Mouse (Mus musculus): ENCODE data around the gene Foxp4. TPM values are rescaled to one million over a fixed set of nuclear protein-coding genes. Genes with fewer than 3 reads are reported as not detected.
A peak's percentile ranks its signal among the peaks of the same experiment; 100 is the strongest.

Foxp4 gene
- polyA plus RNA-seq, 1 experiment from 2014 or later = 35.8 TPM

DNA sequence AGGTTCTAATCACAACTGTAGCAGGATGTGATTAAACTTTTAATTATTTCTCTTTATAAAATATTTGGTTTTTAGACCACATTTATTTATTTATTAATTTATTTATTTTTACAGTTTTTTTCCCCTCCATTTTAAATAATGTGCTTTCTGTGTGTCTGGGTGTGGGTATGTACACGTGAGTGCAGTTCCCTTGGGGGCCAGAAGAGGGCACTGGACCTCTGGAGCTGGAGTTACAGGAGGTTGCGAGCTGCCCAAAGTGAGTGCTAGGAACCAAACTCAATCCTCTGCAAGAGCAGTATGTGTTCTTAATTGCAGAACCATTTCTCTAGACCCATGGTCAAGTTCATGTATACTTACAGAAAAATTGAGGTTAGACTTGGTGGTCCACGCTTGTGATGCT lies 81.0 kb downstream of the Foxp4 start:
- Histone ChIP-seq H3K9me3 (replicated peaks; ENCODE audit: control insufficient read depth, low read length, poor library complexity, severe bottlenecking) (no peaks in the 10 kb centered on the region), H3K4me2 (ENCODE audit: low read length) (no peak overlapping the region), H3K4me3 (ENCODE audit: low read depth, low read length) (no peak overlapping the region), H3K36me3 (ENCODE audit: control insufficient read depth, insufficient read depth, low read length) (no peaks in the 10 kb centered on the region), H3K4me1 (ENCODE audit: control insufficient read depth, insufficient read depth, low read length) (no peaks in the 10 kb centered on the region), H3K27ac (ENCODE audit: low read length) (no peak overlapping the region), H3K27me3 (ENCODE audit: control insufficient read depth, insufficient read depth, low read depth, low read length) (no peaks in the 10 kb centered on the region), H3K9ac (ENCODE audit: low read depth, low read length) (no peak overlapping the region)
- ATAC-seq = no peak
- WGBS = 95% methylated on average over 3 of the region's 3 CpGs

DNA sequence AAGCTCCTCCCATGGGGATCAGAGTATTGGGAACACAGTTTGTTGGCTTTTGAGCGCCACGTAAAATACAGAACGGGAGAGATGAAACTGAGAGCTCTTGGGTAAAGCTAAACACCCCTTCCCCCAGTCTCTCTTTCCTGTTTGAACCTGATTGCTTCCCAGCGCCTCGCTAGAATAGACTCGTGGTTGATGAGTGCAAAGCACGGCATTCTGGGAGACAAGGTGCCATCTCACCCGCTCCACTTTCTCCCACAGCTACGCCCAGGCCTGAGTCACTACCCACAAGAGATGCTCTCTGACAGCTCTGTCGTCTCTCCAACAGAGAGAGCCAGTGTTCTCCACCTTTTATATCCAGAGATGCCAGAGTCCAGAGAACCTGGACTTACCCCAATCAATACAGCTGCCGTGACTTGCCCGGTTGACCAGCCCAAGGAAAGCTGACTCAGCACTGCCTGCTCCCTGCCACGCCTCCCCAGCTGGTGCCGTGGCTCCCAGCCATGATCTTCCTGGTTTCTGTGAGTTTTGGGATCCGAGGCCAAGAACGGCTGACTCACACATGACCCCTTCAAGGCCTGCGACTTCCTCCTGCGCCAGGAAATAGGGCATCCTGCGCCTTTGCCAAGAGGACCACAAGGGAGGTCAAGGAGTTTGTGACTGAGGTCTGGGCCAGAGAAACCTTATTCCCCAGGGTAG lies 82.4 kb downstream of the Foxp4 start:
- Histone ChIP-seq H3K4me3 (ENCODE audit: low read depth, low read length) (no peak overlapping the region), H3K27me3 (ENCODE audit: control insufficient read depth, insufficient read depth, low read depth, low read length) (no peaks in the 10 kb centered on the region), H3K4me2 (ENCODE audit: low read length) (no peak overlapping the region), H3K9ac (ENCODE audit: low read depth, low read length) (no peak overlapping the region), H3K9me3 (replicated peaks; ENCODE audit: control insufficient read depth, low read length, poor library complexity, severe bottlenecking) (no peaks in the 10 kb centered on the region), H3K36me3 (ENCODE audit: control insufficient read depth, insufficient read depth, low read length) (no peaks in the 10 kb centered on the region), H3K27ac (ENCODE audit: low read length) (no peak overlapping the region), H3K4me1 (ENCODE audit: control insufficient read depth, insufficient read depth, low read length) (no peaks in the 10 kb centered on the region)
- 78% methylated on average over 19 of the region's 19 CpGs for WGBS
- no peak for ATAC-seq

DNA sequence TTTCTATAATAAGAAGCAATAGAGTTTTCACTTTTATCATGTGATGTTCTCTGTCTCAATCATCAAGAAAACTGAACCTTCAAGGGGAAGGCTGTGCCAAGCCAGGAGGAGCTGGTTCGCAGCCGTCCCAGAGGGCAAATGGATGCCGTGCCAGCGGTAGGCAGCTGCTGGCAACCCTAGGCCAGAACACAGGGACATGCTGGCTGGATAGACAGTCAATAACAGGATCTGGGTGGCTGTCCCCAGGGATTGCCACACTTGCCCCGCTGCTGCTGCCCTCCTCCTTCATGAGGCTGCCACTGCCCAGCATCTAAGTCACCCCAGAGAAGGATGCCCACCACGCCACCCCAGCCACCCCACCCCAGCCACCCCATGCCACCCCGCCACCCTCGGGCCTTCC lies 82.9 kb downstream of the Foxp4 start:
- no peaks in the 10 kb centered on the region for H3K9me3 ChIP-seq (replicated peaks; ENCODE audit: control insufficient read depth, low read length, poor library complexity, severe bottlenecking)
- H3K27ac ChIP-seq (ENCODE audit: low read length) = no peak overlapping the region
- H3K9ac ChIP-seq (ENCODE audit: low read depth, low read length) = no peak overlapping the region
- no peak for ATAC-seq
- H3K4me2 ChIP-seq (ENCODE audit: low read length) = no peak overlapping the region
- no peak overlapping the region for H3K4me3 ChIP-seq (ENCODE audit: low read depth, low read length)
- H3K36me3 ChIP-seq (ENCODE audit: control insufficient read depth, insufficient read depth, low read length) = no peaks in the 10 kb centered on the region
- H3K27me3 ChIP-seq (ENCODE audit: control insufficient read depth, insufficient read depth, low read depth, low read length) = no peaks in the 10 kb centered on the region
- 87% methylated on average over 8 of the region's 8 CpGs for WGBS
- no peaks in the 10 kb centered on the region for H3K4me1 ChIP-seq (ENCODE audit: control insufficient read depth, insufficient read depth, low read length)

DNA sequence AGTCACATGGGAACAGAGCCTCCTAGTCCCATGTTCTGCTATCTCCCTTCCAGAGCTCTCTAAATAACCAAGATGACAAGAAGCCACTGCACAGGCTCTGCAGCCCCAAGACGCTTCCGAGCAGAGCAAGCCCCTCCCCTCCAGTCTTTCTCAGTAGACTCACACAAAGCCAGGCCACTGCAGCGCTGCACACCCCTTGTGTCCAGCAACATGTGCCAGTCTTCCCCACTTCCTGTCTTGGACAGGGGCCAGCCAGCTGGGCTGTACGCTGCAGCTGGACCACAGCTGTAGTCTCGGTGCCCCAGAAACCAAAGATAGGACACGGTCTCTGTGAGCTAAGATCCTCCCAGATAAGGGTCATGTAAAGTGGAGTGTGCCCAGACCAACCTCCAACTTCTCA lies 86.6 kb downstream of the Foxp4 start:
- no peak overlapping the region for H3K9ac ChIP-seq (ENCODE audit: low read depth, low read length)
- H3K4me1 ChIP-seq (ENCODE audit: control insufficient read depth, insufficient read depth, low read length) = peaks cover 7% of the 10 kb centered on the region
- H3K9me3 ChIP-seq (replicated peaks; ENCODE audit: control insufficient read depth, low read length, poor library complexity, severe bottlenecking) = no peaks in the 10 kb centered on the region
- 65% methylated on average over 6 of the region's 6 CpGs for WGBS
- H3K36me3 ChIP-seq (ENCODE audit: control insufficient read depth, insufficient read depth, low read length) = no peaks in the 10 kb centered on the region
- no peak overlapping the region for H3K4me2 ChIP-seq (ENCODE audit: low read length)
- H3K4me3 ChIP-seq (ENCODE audit: low read depth, low read length) = no peak overlapping the region
- H3K27me3 ChIP-seq (ENCODE audit: control insufficient read depth, insufficient read depth, low read depth, low read length) = peaks cover 27% of the 10 kb centered on the region
- no peak overlapping the region for H3K27ac ChIP-seq (ENCODE audit: low read length)
- no peak for ATAC-seq

DNA sequence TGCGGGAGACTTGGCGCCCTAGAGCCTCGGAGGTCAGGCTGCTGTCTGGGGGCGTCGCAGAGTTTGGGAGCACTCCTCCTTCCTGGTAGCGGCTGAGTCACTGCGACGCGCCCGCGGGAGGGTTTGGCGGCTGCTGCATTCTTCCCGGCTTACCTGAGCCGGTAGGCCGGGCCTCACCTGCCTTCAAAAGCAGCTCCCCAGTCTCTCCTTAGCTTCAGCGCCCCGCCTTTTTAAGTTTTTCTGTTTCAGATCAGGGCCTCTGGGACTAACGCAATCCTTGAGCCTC lies 90.0 kb downstream of the Foxp4 start, which contains the start of gene Mdfi:
Gene Mdfi (minus strand): TSS at position 210 of the 286 bp plus-strand sequence.
- peaks cover 9% of the 10 kb centered on the region for H3K4me1 ChIP-seq (ENCODE audit: control insufficient read depth, insufficient read depth, low read length)
- H3K4me2 ChIP-seq (ENCODE audit: low read length) = peak within 1 kb of the TSS; percentile 81
- peaks cover 39% of the 10 kb centered on the region for H3K27me3 ChIP-seq (ENCODE audit: control insufficient read depth, insufficient read depth, low read depth, low read length)
- H3K9me3 ChIP-seq (replicated peaks; ENCODE audit: control insufficient read depth, low read length, poor library complexity, severe bottlenecking) = no peaks in the 10 kb centered on the region
- no peak for ATAC-seq
- WGBS = 4% methylated on average over 18 of the region's 18 CpGs
- no peaks in the 10 kb centered on the region for H3K36me3 ChIP-seq (ENCODE audit: control insufficient read depth, insufficient read depth, low read length)
- H3K27ac ChIP-seq (ENCODE audit: low read length) = no peak within 1 kb of the TSS
- no peak within 1 kb of the TSS for H3K9ac ChIP-seq (ENCODE audit: low read depth, low read length)
- H3K4me3 ChIP-seq (ENCODE audit: low read depth, low read length) = peak within 1 kb of the TSS; percentile 46; the same call in 1 of the 2 replicates

DNA sequence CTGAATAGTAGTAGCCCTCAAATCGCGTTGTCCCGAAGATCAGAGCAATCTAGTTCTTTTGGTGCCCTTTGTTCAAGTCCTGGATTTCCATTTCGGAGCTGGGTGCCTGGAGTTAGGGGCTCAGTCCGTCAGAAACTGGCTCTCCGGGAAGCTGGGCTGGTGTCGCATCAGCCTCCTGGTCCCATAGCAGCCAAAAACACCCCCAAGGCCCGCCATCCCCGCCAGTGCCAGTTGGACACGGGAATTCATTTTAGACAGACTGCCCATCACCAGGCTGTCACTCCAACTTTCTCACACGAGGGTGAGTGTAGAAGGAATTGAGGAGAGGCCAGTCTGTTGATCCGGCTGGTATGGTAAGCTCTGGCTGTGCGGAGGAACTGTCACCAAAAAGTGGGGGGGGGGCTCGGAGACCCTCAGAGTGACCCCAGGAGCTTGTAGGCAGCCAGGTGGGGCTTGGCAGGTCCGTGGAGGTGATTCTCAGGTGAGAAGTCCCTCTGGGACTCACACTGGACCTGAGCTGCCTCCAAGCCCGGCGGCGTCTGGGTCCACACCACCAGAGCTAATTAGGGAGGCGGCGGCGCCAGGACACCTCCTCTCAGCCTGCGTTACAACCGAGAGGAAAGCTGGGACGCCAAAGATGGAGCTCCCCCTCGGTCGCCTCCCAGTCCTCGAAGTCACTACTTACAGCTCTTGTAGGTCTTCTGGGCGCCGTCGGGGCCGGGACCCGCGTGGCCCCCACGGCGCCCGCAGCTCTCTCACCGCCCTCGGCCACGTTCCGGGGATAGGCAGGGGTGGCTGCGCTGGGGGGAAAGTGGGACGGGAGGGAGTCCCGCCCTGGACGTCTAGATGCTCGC lies 90.6 kb downstream of the Foxp4 start:
- H3K4me3 ChIP-seq (ENCODE audit: low read depth, low read length) = peak overlapping the region; percentile 46; the same call in 1 of the 2 replicates
- H3K27ac ChIP-seq (ENCODE audit: low read length) = no peak overlapping the region
- no peaks in the 10 kb centered on the region for H3K36me3 ChIP-seq (ENCODE audit: control insufficient read depth, insufficient read depth, low read length)
- peaks cover 9% of the 10 kb centered on the region for H3K4me1 ChIP-seq (ENCODE audit: control insufficient read depth, insufficient read depth, low read length)
- no peak for ATAC-seq
- H3K9me3 ChIP-seq (replicated peaks; ENCODE audit: control insufficient read depth, low read length, poor library complexity, severe bottlenecking) = no peaks in the 10 kb centered on the region
- peaks cover 39% of the 10 kb centered on the region for H3K27me3 ChIP-seq (ENCODE audit: control insufficient read depth, insufficient read depth, low read depth, low read length)
- H3K4me2 ChIP-seq (ENCODE audit: low read length) = peak overlapping the region; percentile 81
- WGBS = 2% methylated on average over 45 of the region's 45 CpGs
- no peak overlapping the region for H3K9ac ChIP-seq (ENCODE audit: low read depth, low read length)

DNA sequence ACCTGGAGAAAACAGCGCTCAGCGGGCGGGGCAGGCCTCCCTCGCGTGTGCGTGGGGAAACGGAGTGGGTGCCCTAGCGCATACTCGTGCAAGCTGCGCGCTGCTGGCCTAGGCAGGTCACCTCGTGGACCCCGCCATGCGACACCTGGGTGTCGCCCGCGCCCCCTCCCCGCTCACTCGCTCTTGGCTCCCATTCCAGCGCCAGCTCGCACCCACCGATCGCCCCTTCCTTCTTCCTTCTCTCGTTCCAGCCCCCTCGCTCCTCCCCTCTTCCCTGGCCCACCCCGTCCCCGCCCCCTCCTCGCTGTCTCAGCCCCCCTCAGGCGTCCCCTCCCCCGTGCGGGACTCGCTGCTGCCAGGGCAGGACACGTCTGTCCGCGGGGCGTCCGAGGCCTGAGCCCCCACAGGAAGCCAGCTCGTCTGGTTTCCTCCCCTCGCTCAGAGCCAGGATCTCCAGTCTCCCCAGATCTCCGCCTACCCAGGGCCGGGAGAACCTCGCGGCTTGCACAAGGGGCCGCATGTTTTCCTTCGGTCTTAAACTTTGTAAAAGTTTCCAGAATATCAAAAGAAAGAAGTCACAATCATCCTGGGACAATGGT lies 91.3 kb downstream of the Foxp4 start:
- Histone ChIP-seq H3K27me3 (ENCODE audit: control insufficient read depth, insufficient read depth, low read depth, low read length) (peaks cover 39% of the 10 kb centered on the region), H3K27ac (ENCODE audit: low read length) (no peak overlapping the region), H3K4me2 (ENCODE audit: low read length) (peak overlapping the region; percentile 81), H3K9ac (ENCODE audit: low read depth, low read length) (peak overlapping the region; percentile 57), H3K4me3 (ENCODE audit: low read depth, low read length) (peak overlapping the region; percentile 46), H3K36me3 (ENCODE audit: control insufficient read depth, insufficient read depth, low read length) (no peaks in the 10 kb centered on the region), H3K9me3 (replicated peaks; ENCODE audit: control insufficient read depth, low read length, poor library complexity, severe bottlenecking) (no peaks in the 10 kb centered on the region), H3K4me1 (ENCODE audit: control insufficient read depth, insufficient read depth, low read length) (peaks cover 9% of the 10 kb centered on the region)
- under 1% methylated on average over 38 of the region's 45 CpGs for WGBS
- peak; percentile 49 for ATAC-seq

DNA sequence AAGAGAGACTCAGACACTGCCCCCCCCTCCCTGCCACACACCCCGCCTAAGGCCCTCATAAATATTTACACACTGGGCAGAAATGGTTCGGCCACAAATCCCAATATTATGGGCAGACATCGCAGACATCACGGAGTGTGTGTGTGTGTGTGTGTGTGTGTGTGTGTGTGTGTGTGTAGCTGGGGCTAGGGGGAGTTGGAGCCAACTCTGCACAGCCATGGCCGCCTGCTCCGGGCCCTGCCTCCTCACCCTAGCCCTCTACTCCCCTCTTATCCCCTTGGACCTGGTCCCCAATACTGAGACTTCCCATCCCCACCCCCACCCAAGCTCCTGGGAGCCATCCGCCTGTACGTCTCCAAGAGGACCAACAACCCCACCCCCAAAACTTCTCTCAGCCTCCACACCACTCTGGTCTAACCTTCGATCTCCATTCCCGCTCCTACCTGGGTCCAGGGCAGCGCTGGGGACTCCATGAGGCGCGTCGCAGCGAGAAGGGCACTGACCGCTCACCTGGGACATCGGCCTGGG lies 91.9 kb downstream of the Foxp4 start:
- H3K27me3 ChIP-seq (ENCODE audit: control insufficient read depth, insufficient read depth, low read depth, low read length) = peaks cover 39% of the 10 kb centered on the region
- peak; percentile 56 for ATAC-seq

More for the DNA sequence above, 91.9 kb downstream of the Foxp4 start:
- WGBS = 2% methylated on average over 15 of the region's 17 CpGs
- Histone ChIP-seq H3K9me3 (replicated peaks; ENCODE audit: control insufficient read depth, low read length, poor library complexity, severe bottlenecking) (no peaks in the 10 kb centered on the region), H3K27ac (ENCODE audit: low read length) (no peak overlapping the region), H3K4me3 (ENCODE audit: low read depth, low read length) (peak overlapping the region; percentile 46), H3K36me3 (ENCODE audit: control insufficient read depth, insufficient read depth, low read length) (no peaks in the 10 kb centered on the region), H3K9ac (ENCODE audit: low read depth, low read length) (peak overlapping the region; percentile 57), H3K4me1 (ENCODE audit: control insufficient read depth, insufficient read depth, low read length) (peaks cover 9% of the 10 kb centered on the region), H3K4me2 (ENCODE audit: low read length) (peak overlapping the region; percentile 81)
